Mouse (Mus musculus) cerebellum, adult 18-20 months (tissue): ENCODE measurements around the gene Cdh20.

Source experiments
- DNase-seq, 2 experiments: peaks; one replicate each; pipeline ENCODE4 v3.0.0; 2021

The Cdh20 gene

DNA sequence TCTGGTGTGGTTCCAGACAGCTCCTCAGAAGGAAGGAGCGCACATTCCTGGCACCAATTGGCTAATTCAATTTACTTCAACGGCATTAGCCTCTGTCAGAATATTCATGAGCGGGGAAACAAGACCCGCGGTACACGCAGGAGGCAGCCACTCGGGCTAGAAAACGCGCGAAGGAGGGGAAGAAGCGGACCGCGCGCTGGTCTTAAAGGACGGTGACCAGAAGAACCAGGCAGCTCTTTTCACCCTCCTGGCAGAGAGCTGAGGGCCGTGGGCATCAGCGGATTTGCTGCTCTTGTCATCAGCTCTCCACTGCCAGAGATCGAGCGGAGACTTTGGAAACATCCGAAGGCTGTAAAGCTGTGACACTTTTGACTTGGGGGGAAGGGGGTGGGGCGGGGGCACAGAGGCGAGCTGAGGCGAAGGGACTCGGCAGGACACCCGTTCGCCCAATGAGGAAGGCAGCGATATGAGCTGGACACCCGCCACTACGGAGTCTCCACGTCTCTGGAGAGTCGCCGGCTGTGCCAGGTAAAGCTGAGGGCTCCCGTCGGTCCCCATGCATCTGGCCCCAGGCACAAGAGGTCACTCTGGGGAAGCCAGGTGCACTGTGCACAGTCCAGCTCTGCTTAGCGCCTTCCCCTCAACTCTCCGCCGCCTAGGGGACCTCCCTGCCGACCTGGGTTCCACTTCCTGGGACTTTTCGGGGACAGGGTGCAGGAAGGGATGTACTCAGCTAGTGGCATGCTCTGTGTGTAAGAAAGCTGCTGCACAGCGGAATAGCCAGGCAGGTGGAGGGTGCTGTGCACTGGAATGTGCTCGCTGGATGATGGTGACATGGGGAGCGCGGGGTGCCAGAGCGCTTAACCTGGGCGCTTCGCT, at the start of gene Cdh20:
Gene Cdh20, plus strand, starts transcription at position 159 of the 879 bp plus-strand sequence.
- peak; percentile 54 to 64 for DNase-seq

DNA sequence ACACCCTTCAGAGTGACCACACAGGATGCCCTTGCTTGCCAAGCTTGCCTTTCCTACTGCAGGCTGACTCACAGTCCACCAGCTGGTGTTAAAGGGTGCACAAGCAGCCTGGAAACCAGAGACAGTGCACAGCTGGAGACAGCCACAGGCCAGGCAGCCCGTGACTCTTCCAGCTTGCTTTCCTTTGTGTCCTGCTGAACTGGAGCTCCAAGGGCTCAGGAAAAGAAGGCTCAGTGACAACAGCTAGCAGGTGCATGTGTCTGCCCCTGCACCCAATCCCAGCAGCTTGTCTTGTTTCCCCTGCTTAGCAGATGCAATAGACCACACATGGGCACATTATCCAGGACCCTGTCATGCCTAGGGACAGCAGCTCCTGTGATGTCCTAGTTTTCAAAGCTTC, 21.5 kb upstream of the Cdh20 start:
- DNase-seq, result no peak

DNA sequence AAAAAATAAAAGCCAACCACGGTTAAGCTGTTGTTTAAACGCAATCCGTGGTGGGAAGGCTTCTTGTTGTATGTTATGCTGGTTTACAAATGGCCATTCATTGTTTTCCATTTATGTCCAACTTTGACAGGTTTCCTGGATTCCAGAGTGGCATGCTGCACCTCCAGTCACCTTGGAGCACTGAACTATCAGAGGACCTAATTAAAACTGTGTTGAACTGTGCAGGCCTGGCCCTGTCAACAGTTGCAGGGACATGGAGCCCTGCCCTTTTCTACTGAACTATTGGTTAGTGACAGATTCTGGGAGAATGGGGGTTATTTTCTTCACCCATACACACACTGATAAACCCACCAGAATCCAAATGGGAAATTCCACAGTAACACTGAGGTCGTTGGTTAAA, 20.9 kb upstream of the Cdh20 start:
- DNase-seq, result no peak

DNA sequence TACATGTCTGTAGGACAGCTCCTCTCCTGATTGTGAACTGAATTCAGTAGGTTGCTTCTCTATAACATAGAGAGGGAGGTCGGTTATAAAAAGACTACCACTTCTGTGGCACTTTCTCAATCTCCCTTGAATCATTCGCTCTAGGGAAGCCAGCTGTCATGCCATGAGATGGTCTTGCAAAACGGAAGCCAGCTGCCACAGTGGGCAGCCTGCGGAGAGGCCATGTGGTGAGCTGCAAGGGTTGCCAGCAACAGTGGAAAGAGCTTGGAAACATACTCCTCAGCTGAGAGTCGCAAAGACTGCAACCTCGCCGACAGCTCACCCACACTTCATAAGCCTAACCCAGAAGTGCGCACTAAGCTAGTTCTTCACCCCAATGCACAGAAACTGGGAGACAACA, 13.8 kb upstream of the Cdh20 start:
- DNase-seq, result peak; percentile 76

DNA sequence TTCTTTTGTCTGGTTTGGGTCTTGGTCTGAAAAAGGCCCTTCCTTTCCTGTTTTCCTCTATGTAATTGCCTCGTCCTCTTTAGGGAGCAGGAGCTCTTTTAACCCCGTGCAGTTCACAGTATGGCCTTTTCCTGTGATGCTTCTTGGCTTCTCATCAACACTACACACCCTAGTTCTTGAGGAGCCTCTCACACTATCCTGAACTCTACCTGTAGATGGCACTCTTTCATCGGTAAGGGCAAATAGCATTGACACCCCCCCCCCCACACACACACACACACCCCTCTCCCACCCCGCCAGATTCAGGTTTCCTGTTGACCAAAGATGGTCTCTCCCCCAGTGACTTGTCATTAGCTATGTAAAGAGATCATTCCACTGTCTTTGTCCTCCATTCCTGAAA, 12.4 kb upstream of the Cdh20 start:
- DNase-seq, result no peak

DNA sequence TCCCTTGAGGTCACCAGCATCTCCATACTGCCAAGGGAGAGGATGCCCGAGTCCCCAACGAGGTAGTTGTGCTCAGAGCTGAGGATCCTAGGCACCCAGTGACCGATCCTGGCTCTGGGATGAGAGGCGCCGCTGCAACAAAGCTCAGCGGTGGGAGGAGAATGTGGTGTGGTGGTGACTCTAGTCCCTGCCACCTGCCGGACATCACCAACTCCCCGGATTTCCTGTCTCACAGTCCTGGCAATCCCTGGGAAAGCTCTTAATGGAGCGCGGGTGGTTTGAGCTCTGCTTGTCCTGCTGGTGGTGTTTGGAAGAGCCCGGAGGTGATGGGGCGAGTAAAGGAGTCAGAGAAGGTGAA, 900 bp downstream of the Cdh20 start:
- DNase-seq, result peak; percentile 67 to 68

DNA sequence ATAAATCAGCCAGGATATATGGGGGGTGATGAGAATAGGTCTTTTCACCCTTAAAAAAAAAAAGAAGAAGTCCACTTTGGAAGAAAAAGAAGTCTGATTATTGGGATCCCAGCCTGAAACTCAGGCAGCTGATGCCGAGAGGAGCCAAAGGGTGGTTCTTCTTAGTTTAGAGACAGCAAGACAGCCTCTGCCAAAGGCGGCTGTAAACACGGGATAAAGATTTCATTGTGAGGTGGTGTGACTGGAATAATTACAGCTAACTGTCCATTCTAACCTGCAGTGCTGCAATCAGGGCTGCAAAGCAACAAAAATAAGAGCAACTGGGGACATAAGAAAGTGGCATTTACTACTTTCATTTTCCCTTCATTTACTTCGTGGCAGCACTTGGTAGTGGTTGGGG, 3.6 kb downstream of the Cdh20 start:
- DNase-seq, result peak in 1 of 2 experiments; percentile 11

DNA sequence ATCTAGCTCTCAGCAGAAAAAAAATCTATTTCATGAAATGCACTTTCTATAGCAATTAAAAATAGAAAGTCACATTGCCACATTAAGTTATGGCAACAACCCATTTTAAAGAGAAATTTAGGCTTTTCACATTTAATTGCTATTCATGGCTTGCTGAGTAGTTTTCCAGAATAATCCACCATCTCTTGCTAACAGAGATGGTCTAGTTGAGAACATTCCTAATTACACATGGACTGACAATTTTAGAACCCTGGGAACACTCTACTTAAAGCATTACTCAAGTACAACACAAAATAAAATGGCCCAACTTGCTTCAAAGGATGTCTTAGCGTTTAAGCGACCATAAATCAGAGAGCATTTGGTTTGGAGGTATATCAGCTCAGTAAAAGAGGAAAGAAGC, 4.9 kb downstream of the Cdh20 start:
- DNase-seq, result no peak

DNA sequence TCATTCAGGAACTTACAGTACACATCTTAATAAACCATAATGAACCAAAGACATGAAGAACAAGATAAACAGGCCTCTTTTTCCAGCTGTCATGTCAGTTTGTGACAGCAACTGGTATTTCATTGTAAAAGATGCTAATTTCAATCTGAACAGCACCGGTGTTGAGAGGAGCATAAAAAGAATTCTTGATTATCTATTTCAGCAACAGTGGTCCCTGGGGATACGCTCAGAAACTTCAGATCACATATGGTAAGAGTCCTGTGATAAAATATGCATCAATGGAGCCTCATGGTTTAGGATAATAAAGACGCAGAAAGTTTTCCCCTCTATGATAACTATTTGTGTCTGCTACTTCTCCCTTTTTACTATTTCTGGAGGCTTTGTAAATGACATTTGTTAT, 25.2 kb downstream of the Cdh20 start:
- no peak for DNase-seq

DNA sequence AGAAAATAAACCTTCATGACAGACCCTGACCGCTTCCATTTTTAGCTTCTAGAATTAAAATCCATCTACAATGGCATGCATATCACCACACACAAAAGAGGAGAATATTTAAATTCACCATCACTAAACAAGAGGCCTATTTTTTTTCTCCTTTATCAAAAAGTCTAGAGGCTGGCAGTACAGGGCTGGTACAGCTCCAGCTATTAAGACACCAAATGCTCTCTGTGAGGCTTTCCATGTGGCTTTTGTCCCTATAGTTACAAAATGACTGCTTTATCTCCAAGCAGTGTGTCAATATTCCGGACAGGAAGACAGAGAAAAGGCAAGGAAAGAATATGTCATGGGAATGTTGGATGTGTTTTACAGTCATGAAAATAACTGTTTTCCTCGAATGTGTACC, 27.8 kb downstream of the Cdh20 start:
- no peak for DNase-seq

DNA sequence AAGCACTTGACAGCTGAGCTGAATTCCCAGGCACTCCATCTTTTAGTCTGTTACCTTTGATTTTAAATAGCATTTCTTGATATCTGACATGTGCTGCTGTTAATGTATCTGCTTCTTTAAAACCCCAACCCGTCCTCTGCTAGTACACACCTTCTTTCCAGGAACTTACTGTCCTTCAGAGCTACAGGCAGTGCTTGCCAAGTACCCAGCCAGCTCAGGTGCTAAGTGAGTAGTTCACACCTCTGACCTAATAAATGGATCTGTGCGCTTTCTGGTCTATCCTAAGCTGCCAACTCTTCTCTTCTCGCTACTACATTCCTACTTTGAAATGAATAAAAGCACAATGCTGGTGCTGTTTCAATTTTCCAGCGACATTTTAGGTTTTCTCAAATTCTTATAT, 28.8 kb downstream of the Cdh20 start:
- DNase-seq, result no peak

DNA sequence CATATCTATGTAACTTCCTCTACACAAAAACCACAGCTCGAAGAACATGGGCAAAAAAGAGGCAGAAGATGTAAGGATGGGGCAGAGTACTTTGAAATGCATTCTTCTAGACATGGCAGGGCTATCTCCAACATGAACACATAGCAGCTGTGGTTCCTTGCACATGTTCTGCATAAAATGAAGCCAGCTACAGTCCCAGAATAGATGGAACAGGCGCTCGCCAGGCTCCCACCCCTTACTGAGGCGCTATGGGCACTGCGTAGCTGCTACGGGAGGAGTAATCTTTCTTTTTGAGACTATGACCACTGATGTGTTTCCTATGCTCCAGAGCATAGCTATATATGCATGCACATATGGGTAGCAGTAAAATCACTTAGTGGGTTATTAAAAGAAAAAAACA, 36.4 kb downstream of the Cdh20 start:
- no peak for DNase-seq

DNA sequence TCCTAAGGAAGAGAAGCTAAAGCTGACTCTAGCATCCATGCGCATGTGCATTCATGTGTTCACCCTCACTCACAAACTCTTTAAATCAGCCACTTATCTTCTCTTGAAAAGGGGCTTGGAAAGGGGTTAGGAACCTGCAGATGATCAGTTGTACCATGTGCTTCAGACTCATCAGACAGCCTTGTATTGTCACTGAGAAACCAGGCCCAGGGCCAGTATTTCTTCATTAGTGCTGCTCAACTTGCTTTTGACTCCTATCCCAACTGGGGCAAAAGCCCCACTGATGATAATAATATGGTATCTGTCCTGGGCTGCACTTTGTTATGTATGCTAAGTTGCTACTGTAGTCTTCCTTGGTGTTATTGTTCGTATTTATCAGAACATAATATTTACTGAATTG, 38.9 kb downstream of the Cdh20 start:
- DNase-seq, result no peak

DNA sequence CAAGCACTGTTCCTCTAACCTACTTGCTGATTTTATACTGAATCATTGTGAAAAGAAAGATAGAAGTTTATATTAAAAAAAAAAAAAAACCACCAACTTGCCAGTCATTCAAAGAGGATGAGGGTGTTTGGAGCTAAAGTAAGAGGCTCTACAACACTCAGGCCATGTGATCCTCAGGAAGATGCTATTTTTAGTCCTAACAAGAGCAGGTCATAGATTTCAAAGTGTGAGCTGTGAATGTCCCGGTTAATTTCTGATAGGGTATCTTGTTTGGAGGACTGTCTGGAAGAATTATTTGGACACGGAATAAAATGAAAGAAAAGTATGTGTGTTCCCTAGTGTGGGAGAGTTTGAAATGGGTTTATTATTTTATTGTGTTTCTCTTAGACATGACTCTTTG, 49.2 kb downstream of the Cdh20 start:
- DNase-seq, result no peak

DNA sequence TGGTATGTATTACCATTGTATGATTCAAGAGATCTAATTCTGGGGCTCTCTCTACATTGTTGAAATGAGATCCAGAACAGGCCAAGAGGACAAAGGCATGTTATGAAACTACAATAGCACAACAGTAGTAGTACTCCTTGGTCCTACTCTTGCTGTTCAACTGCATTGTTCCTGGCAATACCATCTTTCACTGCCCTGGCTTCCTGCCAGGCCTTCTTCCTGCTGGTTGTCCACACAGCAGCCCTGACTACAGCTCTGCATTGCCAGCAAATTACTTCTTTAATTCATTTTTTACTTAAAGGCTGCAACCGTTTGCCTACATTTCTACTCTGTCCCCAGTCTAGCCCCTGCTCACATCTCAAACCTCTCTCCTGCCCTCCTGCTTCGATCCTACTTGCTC, 59.8 kb downstream of the Cdh20 start:
- DNase-seq, result peak; percentile 30 to 45

DNA sequence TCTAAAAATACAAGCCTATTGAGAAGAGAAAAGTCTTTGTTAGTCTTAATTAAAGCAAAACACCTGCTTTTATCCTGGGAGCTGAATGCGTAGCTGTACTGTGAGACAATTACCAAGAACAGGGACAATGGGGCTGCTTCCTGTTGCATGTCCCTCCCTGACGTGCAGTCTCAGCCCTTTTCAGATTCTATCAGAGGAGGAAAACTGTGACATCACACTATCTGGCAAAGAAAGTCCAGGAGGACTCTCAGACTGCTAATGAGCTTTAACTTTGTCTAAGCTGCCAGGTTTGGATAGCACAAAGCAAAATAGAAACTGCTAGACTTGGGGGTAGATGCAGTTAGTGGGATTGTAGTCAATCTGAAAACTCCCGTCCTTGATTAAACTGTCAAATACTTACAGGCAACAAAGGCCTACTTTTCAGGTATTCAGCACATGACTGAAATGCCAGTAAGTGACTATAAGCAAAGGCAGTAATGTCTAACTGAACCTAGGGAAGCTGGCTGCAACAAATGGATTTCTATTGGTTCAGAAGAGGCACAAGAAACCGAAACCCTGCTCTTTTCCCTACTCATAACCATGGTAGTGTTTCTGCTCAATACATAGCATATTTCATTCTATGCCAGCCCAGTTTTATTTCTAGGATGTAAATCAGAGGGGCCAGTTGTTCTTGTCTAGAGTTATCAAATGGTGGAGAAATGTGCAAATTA, 70.0 kb downstream of the Cdh20 start:
- DNase-seq, result no peak

DNA sequence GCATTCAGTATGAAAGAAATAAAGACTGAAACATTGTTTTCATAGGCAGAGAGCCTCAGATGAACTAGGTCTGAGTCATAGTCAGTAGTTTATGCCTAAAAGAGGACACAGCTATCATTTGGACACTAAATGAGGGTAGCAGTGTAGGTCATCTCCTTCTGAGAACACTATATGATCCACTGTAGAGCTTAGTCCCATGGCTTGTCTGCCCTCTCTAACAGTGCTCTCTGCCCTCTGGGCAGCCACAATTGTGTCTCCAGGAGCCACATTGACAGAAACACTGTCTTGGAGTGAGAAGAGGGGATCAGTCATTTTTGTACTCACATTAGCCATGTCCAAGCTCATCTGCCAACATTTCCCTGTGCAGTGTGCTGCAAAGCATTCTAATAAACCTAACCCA, 70.7 kb downstream of the Cdh20 start:
- no peak for DNase-seq

DNA sequence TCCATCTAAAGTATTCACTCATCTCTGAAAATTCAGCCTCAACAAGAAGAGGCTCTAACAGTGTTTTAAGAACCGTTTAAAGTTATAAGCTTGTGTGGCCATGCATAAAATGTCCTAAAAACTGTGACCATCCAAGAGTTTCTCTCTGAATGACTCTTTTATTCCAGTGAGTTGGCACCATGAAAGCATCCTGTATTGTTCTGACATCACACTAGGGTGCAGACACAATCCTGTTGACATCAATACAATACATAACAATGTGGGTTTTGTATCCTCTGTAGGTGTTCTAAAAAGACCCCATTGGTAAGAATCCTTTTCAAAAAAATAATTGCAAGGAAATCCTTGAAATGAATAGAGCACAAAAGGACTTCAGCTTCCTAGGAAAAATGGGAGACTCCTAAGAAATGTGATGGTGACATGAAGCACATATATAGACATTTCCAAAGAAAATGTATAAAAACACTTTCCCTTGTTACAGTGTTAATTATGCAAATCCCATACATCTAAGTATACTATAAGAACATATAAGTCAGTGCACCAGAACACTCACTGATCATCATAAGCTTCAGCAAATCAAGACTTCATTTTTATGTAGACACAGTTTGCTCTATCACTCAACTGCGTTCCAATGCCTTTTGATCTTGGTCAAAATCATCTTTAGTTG, 80.1 kb downstream of the Cdh20 start:
- DNase-seq, result no peak

DNA sequence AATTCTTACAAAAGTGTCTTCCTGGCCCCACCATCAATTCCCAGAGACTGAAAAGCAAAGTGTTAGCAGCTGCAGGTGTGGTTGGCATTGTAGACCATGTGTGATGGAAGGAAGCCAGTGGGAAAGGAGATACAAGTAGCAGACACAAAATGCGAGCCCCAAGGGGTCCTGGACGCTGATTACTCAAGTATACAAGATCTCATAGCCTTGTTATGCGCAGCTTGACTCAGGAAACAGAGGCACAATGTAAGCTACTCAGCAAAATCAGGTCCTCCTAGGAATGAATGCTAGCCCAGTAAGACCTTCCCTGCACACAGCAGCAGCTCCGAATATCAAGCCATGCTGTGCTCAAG, 80.6 kb downstream of the Cdh20 start:
- no peak for DNase-seq

DNA sequence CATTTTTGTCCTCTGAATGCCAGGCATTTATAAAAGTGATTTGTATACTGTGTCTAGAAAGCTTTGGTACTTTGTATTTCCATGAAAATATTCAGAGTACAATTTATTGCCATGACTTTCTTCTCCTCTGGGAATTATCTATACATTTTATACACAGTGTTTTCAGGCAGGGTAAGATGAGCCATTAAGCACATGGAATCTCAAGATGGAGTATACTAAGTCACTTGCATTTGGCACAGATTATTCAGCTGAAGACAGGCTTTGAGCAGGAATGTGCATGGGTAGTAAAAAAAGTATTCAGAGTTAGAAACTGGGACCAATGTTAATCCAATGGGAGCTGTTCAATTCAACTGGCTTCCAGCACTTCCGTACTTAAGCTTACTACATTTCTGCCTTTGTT, 109.1 kb downstream of the Cdh20 start:
- DNase-seq, result no peak

DNA sequence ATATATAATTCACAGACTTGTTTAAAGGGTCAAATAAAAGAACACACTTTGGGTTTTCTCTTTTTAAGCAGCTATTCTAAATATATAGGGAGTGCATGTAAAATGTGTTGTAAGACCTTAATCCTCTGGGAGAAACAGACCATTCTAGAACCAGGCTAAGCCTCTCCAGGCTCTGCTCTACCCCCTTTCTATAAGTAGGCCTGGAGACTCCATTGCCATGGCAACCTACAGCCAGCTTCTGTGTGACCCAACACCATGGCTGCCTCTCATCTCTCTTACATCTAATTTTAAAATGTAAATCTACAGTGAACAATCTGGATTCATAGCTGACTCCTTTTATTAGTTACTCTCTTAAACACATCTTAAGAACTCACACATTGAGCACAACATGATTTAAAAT, 133.5 kb downstream of the Cdh20 start:
- no peak for DNase-seq

DNA sequence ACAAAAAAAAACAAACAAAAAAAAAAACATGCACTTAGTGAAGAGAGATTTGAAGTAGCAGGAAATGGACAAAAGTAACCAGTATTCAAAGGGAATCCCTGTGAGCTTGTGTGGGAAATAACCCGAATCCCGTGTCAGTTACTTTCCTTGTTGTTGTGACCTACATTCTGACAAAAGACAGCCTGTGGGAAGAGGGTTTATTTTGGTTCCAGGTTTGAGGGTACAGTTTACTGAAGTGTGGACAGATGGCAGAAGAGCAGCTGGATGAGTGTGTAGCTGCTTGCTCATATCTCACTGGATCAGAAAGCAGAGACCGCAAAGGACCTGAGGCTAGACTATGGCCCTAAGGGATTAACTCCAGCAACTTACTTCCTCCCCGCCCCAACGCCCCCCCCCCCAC, 135.1 kb downstream of the Cdh20 start:
- no peak for DNase-seq

DNA sequence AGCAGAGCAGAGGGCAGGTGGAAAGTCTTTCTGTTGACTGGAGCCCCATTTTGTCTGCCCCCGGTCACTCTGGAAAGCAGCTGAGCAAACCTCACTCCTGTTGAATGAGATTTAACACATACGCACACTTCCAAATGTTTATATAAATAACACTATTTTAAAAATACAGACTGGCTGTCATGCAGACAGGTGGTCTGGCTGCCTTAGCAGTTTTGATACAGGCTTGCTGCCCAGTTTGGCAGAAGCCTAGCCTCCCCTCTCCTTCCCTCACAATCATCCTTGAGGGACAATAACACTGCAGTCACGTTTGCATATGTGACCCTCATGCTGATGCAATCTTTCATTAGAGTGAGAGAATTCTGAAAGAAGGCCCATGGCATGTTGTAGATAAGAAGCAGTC, 144.1 kb downstream of the Cdh20 start:
- no peak for DNase-seq

DNA sequence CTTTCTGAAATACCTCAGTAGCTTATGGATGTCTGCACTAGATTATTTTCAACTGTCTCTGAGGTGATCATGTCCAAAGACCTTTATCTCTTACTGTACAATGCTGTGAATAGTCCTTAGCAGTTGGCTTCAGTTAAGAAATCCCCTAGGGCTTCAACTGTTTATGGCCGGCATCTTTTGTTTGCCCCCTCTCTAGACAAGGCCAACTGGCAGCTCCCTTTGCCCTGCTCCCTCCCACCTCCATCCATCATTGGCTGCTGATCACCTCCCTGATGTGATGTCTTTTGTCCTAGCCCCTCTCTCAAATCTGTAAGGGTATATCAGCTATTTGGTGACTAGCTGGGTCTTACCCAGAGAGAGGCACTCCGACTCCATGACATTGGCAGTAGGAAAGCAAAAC, 148.2 kb downstream of the Cdh20 start:
- DNase-seq, result no peak
